Mouse (Mus musculus) ovary, adult 10 weeks (tissue): ENCODE measurements around the gene Nfkbib. TPM values are rescaled to one million over a fixed set of nuclear protein-coding genes. Genes with fewer than 3 reads are reported as not detected.

Source experiments
- polyA plus RNA-seq: library from polyadenylated mRNA; stranded (reverse); fragments of 350-450 nt; fragmentation: Illumina TruSeq; extraction: RNeasy Lipid Tissue Mini Kit (QIAGEN cat#74804); gene quantifications from one replicate; pipeline ENCODE4 v1.2.3, GENCODE M21; 2014

Nfkbib gene
- polyA plus RNA-seq: not detected

GRCm38 (mm10) chr7:28767462-28767965 is at the start of gene Nfkbib:
Gene Nfkbib (minus strand): TSS chr7:28767512.

GRCm38 (mm10) chr7:28808221-28808941 is 41.1 kb upstream of the Nfkbib start, which contains the start of gene Hnrnpl:
Gene Hnrnpl (plus strand): TSS chr7:28808541.

GRCm38 (mm10) chr7:28788307-28789195 is 21.2 kb upstream of the Nfkbib start, which contains the start of gene Rinl:
Gene Rinl (plus strand): TSS chr7:28788969.

GRCm38 (mm10) chr7:28766173-28766879 is 986 bp downstream of the Nfkbib start, which contains the start of gene Sirt2:
Gene Sirt2 (plus strand): TSS chr7:28766735.

GRCm38 (mm10) chr7:28756079-28756478 is 11.2 kb downstream of the Nfkbib start, which contains the start of gene Ccer2:
Gene Ccer2 (plus strand): TSS chr7:28756174.

GRCm38 (mm10) chr7:28741709-28742438 is 25.4 kb downstream of the Nfkbib start, which contains the start of the genes Mrps12 and Sars2:
Gene Mrps12 (minus strand): TSS chr7:28741820.
Gene Sars2 (plus strand): TSS chr7:28741992.

GRCm38 (mm10) chr7:28716590-28717281 is 50.6 kb downstream of the Nfkbib start, which contains the start of gene Fbxo17:
Gene Fbxo17 (plus strand): TSS chr7:28716804.

Other genes starting within 250 kb of the Nfkbib start
- gene Ifnl3, start 244.7 kb downstream of the Nfkbib start, polyA plus RNA-seq: not detected
- gene Sycn, start 226.6 kb downstream of the Nfkbib start, polyA plus RNA-seq: not detected
- gene Nccrp1, start 220.3 kb downstream of the Nfkbib start, polyA plus RNA-seq: not detected
- gene Samd4b, start 169.4 kb downstream of the Nfkbib start, polyA plus RNA-seq: 23.7 TPM
- 0.94 TPM for gene Pak4, start 169.3 kb downstream of the Nfkbib start, polyA plus RNA-seq
- gene Acp7, start 136.2 kb downstream of the Nfkbib start, polyA plus RNA-seq: not detected
- gene Fbxo27, start 74.7 kb downstream of the Nfkbib start, polyA plus RNA-seq: 0.51 TPM
- gene Fbxo17, start 50.7 kb downstream of the Nfkbib start, polyA plus RNA-seq: 1.2 TPM
- 19.0 TPM for gene Mrps12, start 25.7 kb downstream of the Nfkbib start, polyA plus RNA-seq
- not detected for gene Sars2, start 25.5 kb downstream of the Nfkbib start, polyA plus RNA-seq
- not detected for gene Ccer2, start 11.3 kb downstream of the Nfkbib start, polyA plus RNA-seq
- 15.0 TPM for gene Sirt2, start 777 bp downstream of the Nfkbib start, polyA plus RNA-seq
- 1.2 TPM for gene Rinl, start 21.5 kb upstream of the Nfkbib start, polyA plus RNA-seq
- gene Hnrnpl, start 41.0 kb upstream of the Nfkbib start, polyA plus RNA-seq: 395 TPM
- 9.2 TPM for gene Ech1, start 57.7 kb upstream of the Nfkbib start, polyA plus RNA-seq
- gene Lgals4, start 66.3 kb upstream of the Nfkbib start, polyA plus RNA-seq: not detected
- not detected for gene Lgals7, start 96.3 kb upstream of the Nfkbib start, polyA plus RNA-seq
- not detected for gene Capn12, start 113.9 kb upstream of the Nfkbib start, polyA plus RNA-seq
- 33.7 TPM for gene Actn4, start 194.8 kb upstream of the Nfkbib start, polyA plus RNA-seq
- gene Eif3k, start 214.4 kb upstream of the Nfkbib start, polyA plus RNA-seq: 2.1 TPM
- gene Map4k1, start 214.5 kb upstream of the Nfkbib start, polyA plus RNA-seq: not detected